Mouse (Mus musculus): Measurements from ENCODE around the gene Lrrc29.

GRCm38 (mm10) chr8:105346611-105347427 lies 20.7 kb upstream of the Lrrc29 start:
- no peak for TF ChIP-seq POLR2A (IDR thresholded peaks at IDR 0.05; ENCODE audit: control insufficient read depth, extremely low read depth, insufficient read depth, low read length, poor library complexity)
- TF ChIP-seq CTCF (IDR thresholded peaks at IDR 0.05; ENCODE audit: borderline replicate concordance, control insufficient read depth, extremely low read depth, insufficient read depth, low read length, poor library complexity) = no peak

Measured in thymus, adult 2 months (tissue).